Mouse (Mus musculus): Measurements from ENCODE around the gene Mad1l1.
A peak's percentile ranks its signal among the peaks of the same experiment; 100 is the strongest.

Mad1l1 gene

DNA sequence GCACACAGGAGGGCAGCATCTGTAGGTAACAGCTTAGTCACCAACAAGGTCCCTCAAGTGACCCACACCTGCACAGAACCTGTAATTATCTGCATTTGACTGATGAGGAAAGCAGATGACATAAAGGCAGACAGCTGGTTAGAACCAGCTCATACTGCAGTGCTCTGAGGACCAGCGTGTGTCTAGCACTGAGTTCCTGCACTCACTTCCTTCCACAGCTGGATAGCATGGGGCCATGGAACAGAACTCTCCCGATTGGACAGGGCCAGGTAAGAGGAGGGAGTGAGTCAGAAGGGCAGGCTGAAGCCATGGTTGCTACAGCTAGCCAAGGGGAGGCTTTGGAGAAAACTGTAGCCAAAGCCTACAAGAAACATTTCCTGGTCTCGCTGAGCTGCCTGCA is 259.0 kb downstream of the Mad1l1 start:
- no peak for DNase-seq (ENCODE audit: low read depth, low spot score)

DNA sequence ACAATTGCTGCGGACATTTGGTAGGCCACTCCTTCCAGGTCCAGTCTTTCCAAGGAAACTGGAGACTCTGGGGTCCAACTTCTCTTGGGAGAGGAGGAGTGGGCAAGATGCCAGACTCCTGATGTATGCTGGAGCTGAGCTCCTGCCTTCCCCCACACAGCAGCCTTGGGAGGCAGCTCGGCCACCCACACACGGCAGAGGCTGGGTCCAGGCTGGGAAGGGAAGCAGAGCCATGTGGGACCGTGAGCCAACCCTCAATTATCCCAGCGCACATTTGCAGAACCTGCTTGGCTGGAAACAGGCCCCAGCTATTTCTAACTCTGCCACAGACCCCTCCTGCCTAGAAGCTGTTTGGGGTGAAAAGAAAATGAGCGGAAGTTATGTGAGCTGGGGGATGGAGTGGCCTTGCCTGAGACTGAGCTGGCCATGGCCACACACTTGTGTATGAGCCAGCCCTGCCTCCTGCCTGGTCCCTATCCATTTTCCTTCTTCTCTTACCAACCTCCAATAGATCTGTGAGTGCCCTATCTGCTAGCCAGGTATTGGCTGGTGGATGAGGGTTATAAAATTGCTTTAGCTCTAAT is 260.0 kb downstream of the Mad1l1 start:
- DNase-seq (ENCODE audit: low read depth, low spot score): no peak

DNA sequence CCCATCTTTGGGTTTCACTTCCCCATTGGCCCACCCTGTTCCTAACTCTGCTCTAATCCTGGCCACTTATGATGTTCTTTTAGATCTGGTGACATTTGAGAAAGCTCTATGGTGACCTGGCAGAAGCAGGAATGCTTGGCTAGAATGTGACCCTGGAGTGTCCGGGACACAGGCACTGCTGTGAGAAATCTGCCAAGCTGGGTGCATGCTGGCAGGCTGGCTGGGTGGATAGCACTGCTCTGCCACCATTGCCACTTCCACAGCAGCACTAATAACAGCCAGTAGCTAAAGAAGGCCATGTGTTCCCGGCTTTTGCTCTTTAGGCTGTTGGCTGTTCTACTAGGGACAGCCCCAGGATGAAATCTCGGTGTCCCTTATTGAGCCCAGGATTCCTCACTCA is 265.1 kb downstream of the Mad1l1 start:
- no peak for DNase-seq (ENCODE audit: low read depth, low spot score)

DNA sequence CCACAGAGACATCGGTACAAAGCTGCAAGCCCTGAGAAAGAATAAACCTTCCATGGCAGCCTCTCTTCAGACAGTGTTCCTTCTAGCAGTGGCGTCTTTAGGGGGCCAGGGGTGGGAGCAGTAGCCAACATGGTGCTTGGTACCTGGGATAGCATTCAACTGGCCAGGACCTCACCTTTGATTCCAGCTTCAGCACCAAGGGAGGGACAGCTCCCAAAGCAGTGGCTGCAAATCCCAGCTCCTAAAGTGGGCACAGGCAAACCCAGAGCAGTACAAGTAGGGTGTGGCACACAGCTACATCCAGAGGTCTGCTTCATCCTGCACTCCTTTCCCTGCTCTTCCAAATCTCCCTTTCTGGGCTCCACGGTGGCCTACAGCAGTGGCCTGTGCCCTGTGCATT is 265.9 kb downstream of the Mad1l1 start:
- peak; percentile 13 for DNase-seq (ENCODE audit: low read depth, low spot score)

DNA sequence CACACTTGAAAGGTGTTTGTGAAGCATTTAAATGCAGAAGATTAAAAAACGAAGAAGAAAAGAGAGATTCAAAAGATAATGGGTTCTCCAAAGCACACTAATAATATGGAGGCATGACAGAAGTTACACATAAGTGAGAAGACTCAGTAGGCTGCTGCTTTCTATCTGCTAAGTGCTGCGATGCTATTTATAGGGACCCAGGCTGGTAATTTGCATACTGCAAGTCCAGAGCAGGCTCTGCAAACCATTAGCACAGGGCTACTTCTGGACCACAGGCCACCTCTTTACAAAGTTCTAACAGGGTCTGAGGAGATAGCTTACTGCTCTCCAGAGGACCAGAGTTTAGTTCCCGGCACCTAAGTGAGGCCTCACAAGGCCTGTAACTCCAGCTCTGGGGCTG is 267.7 kb downstream of the Mad1l1 start:
- DNase-seq (ENCODE audit: low read depth, low spot score): no peak

DNA sequence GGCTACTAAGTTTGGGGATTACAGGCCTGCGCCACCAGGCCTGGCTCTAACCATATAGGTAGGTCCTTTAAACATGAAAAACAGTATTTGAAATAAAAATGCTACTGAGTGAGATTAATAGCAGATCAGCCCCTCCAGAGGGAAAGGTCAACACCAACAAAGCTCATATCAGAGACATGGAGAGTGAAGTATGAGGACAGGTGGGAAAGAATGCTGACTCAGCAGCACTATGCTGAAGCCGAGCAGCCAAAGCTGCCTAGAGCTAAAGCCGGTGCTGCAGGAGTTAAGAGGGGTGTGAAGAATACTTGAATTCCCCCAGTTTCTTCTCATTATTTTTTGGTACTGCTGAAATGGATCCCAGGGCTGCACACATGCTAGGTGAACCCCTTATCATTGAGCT is 268.9 kb downstream of the Mad1l1 start:
- no peak for DNase-seq (ENCODE audit: low read depth, low spot score)

DNA sequence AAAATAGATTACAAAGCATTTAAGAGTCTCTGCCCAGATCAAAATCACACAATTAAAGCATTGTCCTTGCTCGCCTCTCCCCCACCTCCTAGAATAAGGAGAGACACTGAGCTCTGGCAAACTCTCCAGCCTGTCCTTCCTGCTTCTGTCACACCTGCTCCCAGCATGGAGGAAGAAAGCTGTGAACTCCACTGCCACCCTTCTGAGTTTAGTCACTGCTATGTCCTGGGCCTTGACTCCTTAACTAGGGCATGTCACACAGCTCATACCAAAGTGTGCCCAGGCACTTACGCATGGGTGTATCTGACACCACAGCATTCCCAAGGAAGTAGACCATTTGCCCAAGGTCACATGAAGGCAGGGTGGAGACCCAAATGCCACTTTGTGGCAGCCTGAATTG is 275.9 kb downstream of the Mad1l1 start:
- no peak for DNase-seq (ENCODE audit: low read depth, low spot score)

DNA sequence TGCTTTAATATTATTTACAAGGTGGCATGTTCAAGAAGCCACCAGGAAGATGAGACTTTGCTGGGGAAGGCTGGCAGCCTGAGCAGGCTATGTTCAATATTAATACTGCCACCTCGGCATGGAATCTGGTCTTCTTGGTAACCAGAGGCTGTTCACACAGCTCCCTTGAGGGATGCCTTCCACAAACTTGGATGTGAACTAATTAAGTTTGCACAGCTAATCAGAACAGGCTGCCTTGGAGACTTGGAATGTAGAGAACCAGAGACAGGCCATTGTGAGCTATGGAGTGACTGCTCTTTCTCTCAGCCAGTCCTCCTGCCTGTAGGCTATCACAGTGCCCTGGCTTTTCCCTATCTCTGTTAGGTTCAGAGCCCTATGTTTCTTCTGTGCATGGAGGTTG is 278.4 kb downstream of the Mad1l1 start:
- no peak for DNase-seq (ENCODE audit: low read depth, low spot score)

DNA sequence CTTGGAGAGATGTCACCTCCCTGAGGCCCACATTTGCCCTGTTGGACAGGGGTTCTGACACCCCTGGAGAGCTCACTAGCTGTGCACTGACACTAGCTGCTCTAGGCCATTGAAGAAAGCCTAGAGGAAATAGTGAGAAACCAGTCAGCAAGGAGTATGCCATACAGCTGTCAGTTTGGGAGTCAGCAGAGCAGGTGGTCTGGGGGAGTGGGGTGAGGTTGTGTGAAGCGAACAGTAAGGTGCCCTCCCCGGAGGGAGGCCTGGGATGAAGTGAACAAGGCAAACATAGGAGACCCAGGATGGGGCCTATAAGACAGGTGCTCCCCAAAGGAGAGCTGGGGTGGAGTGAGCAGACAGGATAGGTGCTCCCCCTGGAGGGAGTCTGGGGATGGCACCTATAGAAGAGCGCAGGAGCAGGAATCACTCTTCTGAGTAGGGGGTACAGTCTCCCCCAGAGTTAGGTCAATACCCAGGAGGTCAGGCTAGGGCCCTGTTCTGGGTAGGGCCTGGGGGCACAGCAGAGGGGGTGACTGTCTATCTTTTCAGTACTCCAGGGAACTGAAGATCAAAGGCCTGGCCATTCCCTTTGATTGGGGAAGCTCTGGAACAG is 279.2 kb downstream of the Mad1l1 start:
- no peak for DNase-seq (ENCODE audit: low read depth, low spot score)

DNA sequence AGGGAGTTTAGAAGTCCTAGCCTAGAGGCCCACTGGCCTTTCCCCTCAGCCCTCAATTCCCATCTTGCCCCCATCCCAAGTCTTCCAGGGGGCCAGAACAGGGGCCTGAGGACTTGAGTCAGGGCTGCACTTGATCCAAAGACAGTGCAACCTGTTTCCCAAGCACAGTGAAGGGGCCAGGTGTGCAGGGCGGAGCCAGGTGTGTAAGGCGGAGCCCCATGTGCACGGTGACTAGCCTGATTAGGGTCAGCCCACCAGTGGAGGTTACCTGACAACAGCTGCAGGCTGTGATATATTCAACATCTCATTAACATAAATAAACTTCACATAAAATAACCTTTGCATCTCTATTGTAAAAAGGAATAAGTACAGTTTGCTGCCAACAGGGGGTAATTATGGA is 280.3 kb downstream of the Mad1l1 start:
- DNase-seq (ENCODE audit: low read depth, low spot score): no peak

DNA sequence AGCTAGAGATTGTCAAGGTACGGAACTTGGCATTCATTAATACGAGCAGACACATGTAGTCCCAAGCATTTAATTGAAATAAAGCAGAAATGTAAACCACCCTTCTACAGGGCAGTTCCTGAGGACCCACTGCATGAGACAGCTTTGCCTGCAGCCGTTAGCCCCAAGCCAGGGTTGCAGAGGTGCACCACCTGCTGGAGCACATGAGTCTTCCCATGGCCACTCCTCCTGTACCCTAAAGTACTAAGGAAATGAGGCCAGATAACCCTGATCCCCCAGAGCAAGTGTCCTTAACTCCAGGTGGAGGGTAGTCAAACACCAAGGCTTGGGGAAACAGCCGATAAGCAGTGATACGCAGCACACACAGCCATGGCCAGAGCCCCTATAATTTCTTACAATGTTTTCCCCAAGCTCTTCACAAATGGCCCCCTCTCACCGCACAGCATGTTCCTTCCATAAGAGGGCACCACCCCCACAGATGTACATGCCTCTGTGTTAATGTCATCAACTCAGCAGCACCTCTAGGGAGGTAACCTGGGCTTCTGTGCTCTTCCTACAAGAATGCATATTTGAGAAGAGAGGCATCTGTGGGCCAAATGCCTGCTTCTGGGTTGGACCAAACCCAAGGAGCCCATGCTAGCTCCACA is 283.6 kb downstream of the Mad1l1 start:
- DNase-seq (ENCODE audit: low read depth, low spot score): no peak

DNA sequence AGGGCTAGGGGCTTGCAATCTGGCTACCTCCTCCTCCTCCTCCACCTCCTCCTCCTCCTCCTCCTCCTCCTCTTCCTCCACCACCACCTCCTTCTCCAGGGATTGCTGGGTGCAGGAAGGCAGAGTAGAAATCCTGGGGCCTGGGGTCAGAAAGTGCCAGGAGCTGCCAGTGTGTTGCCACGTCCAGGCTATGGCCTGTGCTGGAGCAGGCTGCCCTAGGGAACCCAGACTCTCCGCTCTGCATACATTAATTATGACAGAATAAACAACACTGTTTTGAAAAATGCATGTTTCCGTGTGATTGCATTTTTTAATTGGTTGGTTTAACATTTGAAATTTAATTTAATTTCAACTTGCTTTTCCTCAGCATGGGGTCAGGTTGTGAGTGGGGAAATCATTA is 285.7 kb downstream of the Mad1l1 start:
- DNase-seq (ENCODE audit: low read depth, low spot score): no peak

DNA sequence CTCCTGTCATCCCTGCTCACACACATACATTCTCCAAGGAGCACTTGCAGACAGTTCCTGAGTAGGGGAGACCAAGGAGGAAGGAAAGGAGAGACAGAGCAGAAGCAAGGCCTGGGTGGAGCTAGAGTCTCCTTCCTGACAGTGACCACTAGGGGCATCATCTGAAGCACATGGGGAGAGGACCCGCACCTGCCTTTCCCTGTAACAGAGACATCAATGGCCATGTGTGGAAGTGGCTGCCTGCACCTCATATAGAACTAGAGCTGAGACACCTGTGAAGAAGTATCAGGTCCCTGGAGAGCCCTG is 286.4 kb downstream of the Mad1l1 start:
- no peak for DNase-seq (ENCODE audit: low read depth, low spot score)

DNA sequence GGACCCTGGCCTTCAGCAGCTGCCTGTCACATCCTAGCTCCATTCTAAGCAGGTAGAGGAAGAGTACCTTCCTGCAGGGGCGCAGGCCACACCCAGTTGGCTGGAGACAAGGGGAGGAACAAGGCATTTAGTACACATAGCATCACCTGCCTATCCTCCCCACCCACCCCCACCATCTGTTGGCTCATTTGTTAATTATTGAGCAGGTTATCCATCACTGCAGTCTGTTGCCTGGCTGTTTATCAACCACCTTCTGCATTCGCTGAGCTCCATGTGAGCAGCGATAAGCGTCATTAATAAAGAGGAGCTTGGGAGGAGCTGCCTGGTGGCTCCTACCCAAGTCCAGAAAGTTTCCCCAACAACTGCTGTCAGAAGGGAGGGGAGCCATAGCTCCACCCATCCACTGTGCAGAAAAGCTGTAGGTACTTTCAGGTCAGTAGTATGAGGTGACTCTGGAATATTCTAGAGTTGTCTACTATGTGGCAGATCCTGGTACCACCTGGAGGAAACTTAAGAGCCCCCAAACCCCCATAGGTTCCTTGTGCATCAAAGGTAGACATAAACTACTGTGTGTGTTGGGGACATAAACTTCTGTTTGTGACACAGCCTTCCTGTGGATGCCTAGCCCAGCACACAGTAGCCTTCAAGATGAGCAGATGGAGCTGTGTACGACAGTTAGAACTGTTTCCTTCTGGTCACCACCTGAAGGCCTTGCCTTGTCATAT is 286.9 kb downstream of the Mad1l1 start:
- DNase-seq (ENCODE audit: low read depth, low spot score): no peak

DNA sequence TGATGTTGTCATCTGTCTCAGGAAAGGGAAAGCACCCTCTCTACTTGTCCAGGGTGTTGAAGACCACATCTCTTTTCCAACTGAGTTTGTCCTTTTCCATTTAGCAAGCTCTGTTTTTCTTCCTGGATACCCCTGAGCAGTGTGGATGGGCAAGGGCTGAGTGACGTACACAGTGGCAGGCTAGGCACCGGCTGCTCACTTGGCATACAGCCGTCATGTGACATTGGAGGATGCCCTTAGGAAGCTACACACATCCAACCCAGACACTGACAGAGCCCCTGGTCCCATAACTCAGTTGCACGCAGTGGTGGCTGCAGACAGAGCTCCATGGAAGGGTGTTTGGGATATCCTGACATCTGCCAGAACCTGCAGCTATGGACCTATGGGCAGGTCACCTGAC is 295.0 kb downstream of the Mad1l1 start:
- DNase-seq (ENCODE audit: low read depth, low spot score): no peak

DNA sequence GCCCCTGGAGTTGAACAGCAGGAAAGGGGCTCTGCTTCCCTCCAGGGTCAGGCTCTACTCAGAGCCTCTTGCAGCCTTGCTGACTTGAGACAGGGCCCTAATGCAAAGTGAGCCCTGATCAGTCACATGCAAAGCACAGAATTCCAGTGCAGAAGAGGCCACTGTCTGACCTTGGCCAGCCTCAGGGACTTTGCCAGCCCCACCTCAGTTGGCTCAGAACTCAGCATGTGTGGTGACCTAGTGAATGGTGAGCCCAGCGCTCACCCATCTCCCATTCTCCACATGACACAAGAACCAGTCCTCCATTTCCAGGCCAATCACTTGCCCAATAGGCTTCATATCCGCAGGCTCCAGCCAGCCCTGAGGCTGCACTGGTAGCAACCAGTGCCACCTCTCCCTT is 296.1 kb downstream of the Mad1l1 start:
- DNase-seq (ENCODE audit: low read depth, low spot score): no peak

DNA sequence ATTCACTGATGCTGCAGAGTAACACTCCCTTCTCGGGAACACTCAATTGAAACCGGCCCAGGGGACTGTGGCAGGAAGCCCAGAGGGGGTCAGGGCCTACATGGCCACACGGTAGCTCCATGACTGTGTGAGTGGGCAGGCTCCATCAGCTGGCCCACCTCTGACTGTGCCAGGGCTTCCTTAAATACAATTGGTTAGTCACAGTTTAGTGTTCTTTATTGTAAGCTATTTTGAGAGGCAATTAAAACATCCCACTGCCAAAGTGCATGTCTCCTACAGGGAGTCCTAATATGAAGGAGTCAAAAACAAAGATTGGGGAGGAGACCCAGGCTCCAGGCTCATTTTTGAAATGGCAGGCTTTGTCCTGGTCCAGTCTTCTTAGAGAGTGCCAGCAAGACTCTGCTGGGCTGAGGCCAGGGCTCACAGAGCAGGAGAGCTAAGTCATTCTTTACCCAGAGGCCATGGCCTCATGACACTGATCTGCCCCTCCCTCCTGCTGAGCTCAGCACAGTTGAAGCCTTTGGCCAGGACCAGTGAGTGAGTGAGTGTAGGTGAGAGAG is 297.3 kb downstream of the Mad1l1 start:
- no peak for DNase-seq (ENCODE audit: low read depth, low spot score)

DNA sequence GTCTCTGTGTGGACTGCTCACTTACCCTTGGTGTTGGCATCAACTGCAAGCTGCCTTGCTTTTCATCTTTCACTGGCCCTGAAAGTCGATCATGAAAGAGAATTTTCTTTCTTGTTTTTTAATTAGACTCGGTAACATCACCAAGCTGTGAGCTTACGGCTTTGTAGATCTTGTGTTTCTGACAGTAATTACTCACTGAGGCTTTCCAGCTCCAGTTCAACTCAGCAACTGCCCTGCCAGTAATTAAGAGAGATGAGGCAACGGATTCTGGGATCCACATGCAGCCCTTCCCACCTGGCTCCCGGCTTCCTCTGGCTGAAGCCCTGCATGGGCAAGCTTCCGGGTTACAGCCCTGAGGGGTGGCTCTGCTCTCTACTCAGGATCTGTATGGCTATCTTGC is 298.5 kb downstream of the Mad1l1 start:
- no peak for DNase-seq (ENCODE audit: low read depth, low spot score)

DNA sequence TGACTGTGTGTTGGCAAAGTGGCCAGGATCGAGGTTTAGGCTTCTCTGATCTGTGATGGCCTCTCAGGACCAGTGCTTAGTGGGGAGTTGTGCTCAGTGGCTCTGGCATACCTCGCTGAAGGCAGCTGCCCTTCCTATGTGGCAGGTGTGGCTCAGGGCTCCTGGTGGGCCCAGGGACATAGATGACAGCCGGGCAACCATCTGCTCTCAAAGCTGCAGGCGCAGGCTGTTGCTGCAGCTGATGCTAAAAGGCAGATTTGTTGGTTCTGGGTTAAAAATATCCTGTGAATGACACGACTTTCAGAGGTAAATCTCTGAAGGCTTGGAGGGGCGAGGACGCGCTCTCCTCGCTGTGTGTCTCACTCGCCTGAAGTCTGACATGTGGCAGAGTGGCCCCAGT is 299.6 kb downstream of the Mad1l1 start:
- DNase-seq (ENCODE audit: low read depth, low spot score): no peak

DNA sequence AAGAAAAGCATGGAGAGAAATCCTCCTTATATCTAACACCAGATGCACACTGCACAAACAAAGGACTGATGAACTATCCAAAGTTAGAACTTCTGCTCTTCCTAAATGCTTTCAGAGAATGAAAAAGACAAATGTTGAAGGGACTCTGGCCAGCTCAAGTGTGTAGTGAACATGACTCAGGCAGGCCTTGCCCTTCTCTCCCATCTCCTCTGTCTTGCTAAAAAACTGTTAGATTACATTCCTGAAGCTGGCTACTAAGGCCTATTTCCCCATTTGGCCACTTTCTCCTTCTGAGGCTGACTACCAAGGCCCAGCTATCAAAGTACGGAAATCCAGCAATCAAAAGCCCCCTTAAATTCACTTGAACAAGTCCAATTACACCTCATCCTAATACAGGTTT is 301.7 kb downstream of the Mad1l1 start:
- no peak for DNase-seq (ENCODE audit: low read depth, low spot score)

DNA sequence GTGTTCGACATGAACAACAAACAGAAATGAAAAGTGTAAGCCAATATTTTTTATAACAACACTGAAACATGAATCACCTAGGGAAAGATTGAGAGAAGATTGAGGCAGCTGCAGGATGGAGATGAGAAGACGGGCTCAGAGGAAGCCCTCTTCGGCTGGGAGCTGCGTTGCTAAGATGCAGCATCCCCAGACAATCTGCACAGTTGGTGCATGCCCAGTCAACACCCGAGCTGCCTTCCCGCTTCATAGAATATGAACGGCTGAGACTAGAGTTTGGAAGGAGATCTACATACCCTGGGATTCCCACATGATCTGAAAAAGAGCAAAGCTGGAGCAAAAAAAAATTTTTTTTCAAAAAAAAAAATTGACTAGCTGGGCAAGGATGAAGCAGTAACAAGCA is 302.6 kb downstream of the Mad1l1 start:
- no peak for DNase-seq (ENCODE audit: low read depth, low spot score)

DNA sequence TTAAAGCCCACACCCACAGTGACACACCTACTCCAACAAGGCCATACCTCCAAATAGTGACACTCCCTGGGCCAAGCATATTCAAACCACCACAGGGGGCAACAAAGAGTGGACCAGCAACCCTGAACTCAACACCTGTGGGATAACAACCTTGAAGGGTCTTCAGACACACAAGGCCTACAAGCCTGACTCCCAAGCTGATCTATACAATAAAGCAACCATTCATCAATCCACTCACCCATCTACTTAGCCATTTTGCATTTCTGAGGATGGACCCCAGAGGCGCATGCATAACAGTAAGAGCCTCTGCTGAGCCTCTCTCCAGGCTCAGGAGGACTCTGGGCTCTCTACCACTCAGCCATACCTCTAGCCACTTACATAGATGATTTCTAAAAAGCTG is 304.5 kb downstream of the Mad1l1 start:
- DNase-seq (ENCODE audit: low read depth, low spot score): no peak

DNA sequence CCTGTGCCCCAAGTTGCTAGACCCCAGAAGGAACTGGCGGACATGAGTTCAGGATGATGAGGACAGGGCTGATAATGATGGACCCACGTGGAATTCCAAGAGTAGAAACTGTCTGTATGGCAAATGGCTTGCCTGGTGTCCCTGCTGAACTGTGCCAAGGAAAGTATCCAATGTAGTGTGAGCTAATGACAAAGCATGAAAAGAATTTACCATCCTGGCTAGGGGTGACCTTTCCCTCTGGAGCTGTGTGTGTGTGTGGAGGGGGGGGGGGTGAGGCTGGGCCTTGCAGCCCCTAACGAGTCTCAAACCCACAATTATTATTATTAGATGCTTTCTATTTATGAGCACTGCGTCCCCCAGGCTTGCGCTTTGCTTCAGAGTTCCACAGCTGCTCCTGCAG is 307.7 kb downstream of the Mad1l1 start:
- no peak for DNase-seq (ENCODE audit: low read depth, low spot score)
